Mouse (Mus musculus) embryonic facial prominence, embryonic 12.5 days (tissue): ENCODE data around the gene Gm9507. TPM values are rescaled to one million over a fixed set of nuclear protein-coding genes. Genes with fewer than 3 reads are reported as not detected.
"Not testable (repeated sequence)": the region's sequence is repeated elsewhere in the genome, so short reads cannot be mapped to it uniquely, and the experiment has no call there.

ENCODE experiments used
- ATAC-seq: fragments of 200-750 bp; cut with Nextera tagmentation; 2 replicates; pipeline ENCODE4 v1.8.0; 2017; ENCODE audit not compliant: insufficient number of reproducible peaks, insufficient read depth, low FRiP score, low TSS enrichment
- H3K27ac ChIP-seq: fragments of 300-500 bp; sonication (generic); 2 replicates; pipeline ENCODE4 v1.5.1; 2016; ENCODE audit warnings: mild to moderate bottlenecking
- H3K27me3 ChIP-seq: fragments of 300-500 bp; sonication (generic); 2 replicates; pipeline ENCODE4 v1.6.1; 2016; ENCODE audit warnings: mild to moderate bottlenecking, moderate library complexity
- H3K36me3 ChIP-seq: fragments of 300-500 bp; sonication (generic); 2 replicates; pipeline ENCODE4 v1.6.1; 2016; ENCODE audit warnings: mild to moderate bottlenecking
- H3K4me1 ChIP-seq: fragments of 300-500 bp; sonication (generic); 2 replicates; pipeline ENCODE4 v1.6.1; 2016
- H3K4me2 ChIP-seq: fragments of 300-500 bp; sonication (generic); replicated peaks from 2 replicates; pipeline ENCODE4 v1.6.1; 2016; ENCODE audit warnings: mild to moderate bottlenecking, moderate library complexity
- H3K4me3 ChIP-seq: fragments of 300-500 bp; sonication (generic); 2 replicates; pipeline ENCODE4 v1.5.1; 2016; ENCODE audit warnings: mild to moderate bottlenecking
- H3K9ac ChIP-seq: fragments of 300-500 bp; sonication (generic); 2 replicates; pipeline ENCODE4 v1.6.1; 2016; ENCODE audit warnings: mild to moderate bottlenecking, moderate library complexity
- H3K9me3 ChIP-seq: fragments of 300-500 bp; sonication (generic); 2 replicates; pipeline ENCODE4 v1.6.1; 2016; ENCODE audit warnings: mild to moderate bottlenecking, moderate library complexity
- whole genome bisulfite sequencing: fragments of 180-500 bp; shearing (Covaris S2); methylation state at CpG from one replicate; pipeline ENCODE4 v1.1.7; 2016; 5-methylcytosine and 5-hydroxymethylcytosine counted together
- polyA plus RNA-seq: library from polyadenylated mRNA; unstranded; fragments of >200 nt; fragmentation: Nextera tagmentation; extraction: Ambion mirVana; gene quantifications from 2 replicates; pipeline ENCODE4 v1.2.1, GENCODE M21; 2016

Gene Gm9507
- polyA plus RNA-seq, 1 experiment from 2014 or later, result not detected

DNA sequence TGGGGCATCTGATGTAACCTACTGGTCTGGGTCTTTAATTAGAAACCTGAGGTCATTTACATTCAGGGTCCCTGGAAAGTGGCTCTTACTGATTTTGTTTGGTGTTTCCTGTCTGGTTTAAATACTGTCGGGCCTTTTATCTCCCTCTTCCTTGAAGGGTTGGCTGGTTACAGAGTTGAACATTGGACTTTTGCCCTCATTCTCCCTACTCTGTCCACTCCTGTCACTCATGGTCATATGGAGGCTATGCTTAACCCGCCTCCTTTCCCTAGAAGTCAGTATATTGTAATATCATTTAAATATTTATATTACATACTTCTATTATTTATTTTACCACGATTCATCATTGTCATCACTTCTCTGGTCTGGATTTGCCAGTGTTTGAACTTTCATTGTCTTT lies 7.5 kb downstream of the Gm9507 start:
- Histone ChIP-seq H3K9ac (no peak overlapping the region), H3K4me1 (no peaks in the 10 kb centered on the region), H3K4me3 (no peak overlapping the region), H3K27me3 (no peaks in the 10 kb centered on the region), H3K4me2 (no peak overlapping the region), H3K27ac (no peak overlapping the region), H3K9me3 (no peaks in the 10 kb centered on the region; the same call in 1 of the 2 replicates), H3K36me3 (no peaks in the 10 kb centered on the region)
- ATAC-seq, result no peak
- WGBS, result 75% methylated on average over 3 of the region's 3 CpGs

DNA sequence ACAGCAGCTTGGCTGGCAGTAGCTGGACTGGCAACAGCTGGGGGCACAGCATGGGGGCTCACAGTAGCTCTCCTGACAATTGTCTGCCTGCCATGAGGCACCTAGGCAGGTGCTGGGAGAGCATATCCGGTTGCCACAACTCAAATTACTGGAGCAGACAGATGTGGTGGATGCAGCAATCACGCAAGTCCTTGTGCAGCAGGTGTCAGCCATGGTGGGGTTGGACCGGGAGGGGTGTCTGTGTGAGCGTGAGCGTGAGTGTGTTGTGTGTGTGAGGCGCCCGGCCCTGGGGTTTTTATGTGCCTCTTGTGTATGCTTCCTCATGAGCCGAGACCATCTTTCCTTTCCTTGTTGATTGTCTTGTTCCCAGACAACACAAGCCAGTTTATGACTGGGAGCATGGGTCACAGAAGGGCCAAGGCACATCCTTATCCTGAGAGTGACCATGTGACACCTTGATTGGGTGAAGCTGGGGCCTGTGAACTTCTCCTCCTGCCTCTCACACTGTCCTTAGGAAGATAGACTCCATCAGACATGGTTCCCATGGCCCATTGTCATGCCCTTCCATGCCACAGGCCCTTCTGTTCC lies 12.6 kb downstream of the Gm9507 start, which contains the start of gene Gm19668:
Gene Gm19668 (minus strand): TSS at position 213 of the 588 bp plus-strand sequence.
- Histone ChIP-seq H3K4me3 (no peak within 1 kb of the TSS), H3K4me2 (no peak within 1 kb of the TSS), H3K27me3 (no peaks in the 10 kb centered on the region), H3K9ac (no peak within 1 kb of the TSS), H3K4me1 (no peaks in the 10 kb centered on the region; the same call in 1 of the 2 replicates), H3K9me3 (no peaks in the 10 kb centered on the region), H3K36me3 (no peaks in the 10 kb centered on the region), H3K27ac (no peak within 1 kb of the TSS)
- ATAC-seq, result no peak
- 63% methylated on average over 8 of the region's 8 CpGs for WGBS

DNA sequence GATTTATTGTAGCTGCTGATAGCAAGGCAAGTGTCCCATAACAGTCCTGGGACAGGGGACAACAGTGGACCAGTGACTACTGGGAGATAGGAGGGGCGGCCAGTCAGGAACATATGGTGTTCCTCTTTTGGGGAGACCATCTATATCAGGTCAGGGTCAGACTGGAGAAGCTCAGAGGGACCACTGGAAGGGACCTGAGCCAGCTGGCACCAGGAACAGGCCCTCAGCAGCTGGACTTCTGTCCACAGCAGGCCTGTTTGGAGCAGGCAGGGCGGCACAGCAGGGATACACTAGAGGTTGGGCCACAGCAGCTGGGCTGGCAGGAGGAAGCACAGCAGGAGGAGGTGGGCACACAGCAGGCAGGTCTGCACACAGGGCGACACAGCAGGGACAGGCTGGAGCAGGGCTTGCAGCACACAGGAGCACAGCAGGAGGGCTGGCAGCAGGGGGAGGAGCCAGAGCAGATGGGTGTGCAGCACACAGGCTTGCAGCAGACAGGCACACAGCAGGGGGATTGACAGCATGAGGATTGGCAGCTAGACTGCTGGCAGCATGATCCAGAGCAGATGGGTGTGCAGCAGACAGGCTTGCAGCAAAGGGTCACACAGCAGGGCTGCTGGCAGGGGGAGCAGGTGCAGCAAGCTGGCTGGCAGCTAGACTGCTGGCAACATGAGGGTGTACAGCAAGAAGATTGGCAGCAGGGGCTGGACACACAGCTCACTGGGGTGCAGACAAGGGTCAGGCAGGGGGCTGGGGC lies 13.3 kb downstream of the Gm9507 start:
- ATAC-seq, H3K4me1 ChIP-seq, H3K27me3 ChIP-seq, H3K9me3 ChIP-seq, H3K4me3 ChIP-seq, H3K36me3 ChIP-seq, H3K4me2 ChIP-seq, H3K27ac ChIP-seq, H3K9ac ChIP-seq: not testable (repeated sequence)
- WGBS, result 40% methylated on average over 3 of the region's 3 CpGs

DNA sequence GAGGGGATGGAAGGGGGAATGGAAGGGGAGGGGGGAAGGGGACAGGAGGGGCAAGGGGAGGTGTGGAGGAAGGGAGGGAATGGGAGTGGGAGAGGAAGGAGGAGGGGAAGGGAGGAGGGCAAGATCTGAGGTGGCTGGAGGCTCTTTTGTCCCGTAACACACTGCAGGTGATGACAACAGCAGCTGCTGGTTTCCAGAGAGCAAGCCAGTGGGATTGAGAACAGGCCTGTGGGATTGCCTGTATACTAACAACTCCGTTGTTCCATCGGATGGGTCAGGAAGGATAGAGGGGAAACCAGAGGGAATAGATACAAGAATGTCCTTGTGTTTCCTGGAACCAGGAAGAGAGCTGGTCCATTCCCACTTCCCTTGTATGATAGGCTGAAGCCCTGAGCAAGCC lies 14.0 kb downstream of the Gm9507 start:
- ATAC-seq, result no peak
- H3K36me3 ChIP-seq, result no peaks in the 10 kb centered on the region
- 10% methylated on average over 3 of the region's 3 CpGs for WGBS
- no peaks in the 10 kb centered on the region; the same call in 1 of the 2 replicates for H3K4me1 ChIP-seq
- H3K9me3 ChIP-seq, result no peaks in the 10 kb centered on the region
- no peak overlapping the region for H3K9ac ChIP-seq
- H3K4me3 ChIP-seq, result no peak overlapping the region
- H3K27ac ChIP-seq, result no peak overlapping the region
- no peak overlapping the region for H3K4me2 ChIP-seq
- H3K27me3 ChIP-seq, result no peaks in the 10 kb centered on the region

DNA sequence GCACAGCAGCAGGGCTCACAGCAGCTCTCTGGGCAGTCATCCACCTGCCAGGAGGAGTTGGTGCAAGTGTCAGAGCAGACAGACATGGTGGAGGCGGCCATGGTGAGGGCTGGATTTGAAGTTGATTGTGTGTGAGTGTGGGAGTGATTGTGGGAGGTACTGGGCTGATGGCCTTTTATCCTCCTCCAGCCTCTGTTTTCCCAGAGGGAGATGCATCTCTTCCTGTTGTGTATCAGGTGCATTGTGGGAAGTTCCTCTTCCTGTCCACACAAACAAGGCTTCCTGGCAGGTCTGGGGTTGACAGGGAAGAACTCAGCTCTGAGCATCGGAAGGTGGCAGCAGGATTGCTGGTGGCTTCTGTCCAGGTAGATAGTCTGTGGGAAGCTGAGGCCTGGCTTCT lies 16.7 kb downstream of the Gm9507 start, which contains the start of gene Gm9639:
Gene Gm9639 (minus strand): TSS at position 101 of the 400 bp plus-strand sequence.
- no peaks in the 10 kb centered on the region for H3K36me3 ChIP-seq
- no peak within 1 kb of the TSS for H3K27ac ChIP-seq
- no peak within 1 kb of the TSS for H3K4me3 ChIP-seq
- ATAC-seq, result no peak
- no peaks in the 10 kb centered on the region for H3K27me3 ChIP-seq
- 44% methylated on average over 2 of the region's 2 CpGs for WGBS
- H3K9ac ChIP-seq, result no peak within 1 kb of the TSS
- H3K4me1 ChIP-seq, result no peaks in the 10 kb centered on the region; the same call in 1 of the 2 replicates
- H3K4me2 ChIP-seq, result no peak within 1 kb of the TSS
- H3K9me3 ChIP-seq, result no peaks in the 10 kb centered on the region

DNA sequence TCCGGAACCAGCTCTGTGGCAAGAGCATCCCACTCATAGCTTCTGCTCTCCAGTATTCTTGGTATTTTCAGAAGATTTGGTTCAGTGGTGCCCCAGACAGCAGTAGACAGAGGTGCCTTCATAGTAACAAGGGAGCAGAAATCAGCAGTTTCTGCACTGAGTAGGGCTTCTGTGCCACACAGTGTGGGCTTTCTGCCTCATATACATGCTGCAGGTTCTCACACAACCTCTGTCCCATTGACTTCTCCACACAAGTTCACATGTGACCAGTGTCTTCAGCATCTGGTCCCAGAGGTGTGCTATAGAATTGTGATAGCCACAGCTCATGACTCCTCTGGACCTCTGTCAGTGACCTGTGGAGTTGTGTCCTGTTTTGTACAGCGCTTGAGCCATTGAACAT lies 23.0 kb downstream of the Gm9507 start:
- H3K4me1 ChIP-seq, result no peaks in the 10 kb centered on the region
- H3K9me3 ChIP-seq, result no peaks in the 10 kb centered on the region
- H3K9ac ChIP-seq, result no peak overlapping the region
- no peak overlapping the region for H3K27ac ChIP-seq
- no peaks in the 10 kb centered on the region for H3K27me3 ChIP-seq
- WGBS, result 83% methylated on average over 2 of the region's 2 CpGs
- no peaks in the 10 kb centered on the region for H3K36me3 ChIP-seq
- no peak for ATAC-seq
- H3K4me3 ChIP-seq, result no peak overlapping the region
- no peak overlapping the region for H3K4me2 ChIP-seq

DNA sequence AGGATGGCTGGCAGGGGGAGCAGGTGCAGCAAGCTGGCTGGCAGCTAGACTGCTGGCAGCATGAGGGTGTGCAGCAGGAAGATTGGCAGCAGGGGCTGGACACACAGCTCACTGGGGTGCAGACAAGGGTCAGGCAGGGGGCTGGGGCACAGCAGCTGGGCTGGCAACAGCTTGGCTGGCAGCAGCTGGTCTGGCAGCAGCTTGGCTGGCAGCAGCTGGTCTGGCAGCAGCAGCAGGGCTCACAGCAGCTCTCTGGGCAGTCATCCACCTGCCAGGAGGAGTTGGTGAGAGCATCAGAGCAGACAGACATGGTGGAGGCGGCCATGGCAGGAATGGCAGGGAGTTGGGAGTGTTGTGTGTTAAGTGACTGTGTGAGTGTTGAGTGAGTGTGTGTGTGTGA lies 23.8 kb downstream of the Gm9507 start, which contains the start of gene Gm7137:
Gene Gm7137 (minus strand): TSS at position 325 of the 400 bp plus-strand sequence.
- not testable (repeated sequence) for H3K27ac ChIP-seq, H3K27me3 ChIP-seq, H3K4me2 ChIP-seq, H3K4me1 ChIP-seq, ATAC-seq, H3K4me3 ChIP-seq, H3K9ac ChIP-seq, H3K36me3 ChIP-seq, H3K9me3 ChIP-seq
- WGBS, result 40% methylated on average over 1 of the region's 1 CpGs

DNA sequence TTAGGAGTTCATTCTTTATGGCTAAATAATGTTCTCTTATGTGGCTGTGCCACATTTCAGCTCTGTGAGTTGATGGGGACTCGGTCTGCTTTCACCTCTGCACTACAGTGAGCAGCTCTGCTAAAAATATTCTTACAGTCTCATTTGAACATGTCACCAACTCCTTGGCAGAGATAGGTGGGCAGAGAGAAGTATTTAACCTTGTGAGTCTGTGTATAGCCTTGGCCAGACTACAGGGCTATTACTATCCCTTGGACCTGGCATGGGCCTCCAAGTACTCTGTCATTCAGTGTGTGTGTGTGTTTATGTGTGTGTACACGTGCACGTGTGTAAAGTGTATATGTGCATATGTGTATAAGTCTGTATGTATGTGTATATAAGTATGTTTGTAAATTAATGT lies 28.2 kb downstream of the Gm9507 start:
- H3K9me3 ChIP-seq, H3K36me3 ChIP-seq, H3K27me3 ChIP-seq, H3K4me1 ChIP-seq, H3K4me3 ChIP-seq, H3K4me2 ChIP-seq, ATAC-seq, H3K27ac ChIP-seq, H3K9ac ChIP-seq: not testable (repeated sequence)
- 94% methylated on average over 3 of the region's 3 CpGs for WGBS

DNA sequence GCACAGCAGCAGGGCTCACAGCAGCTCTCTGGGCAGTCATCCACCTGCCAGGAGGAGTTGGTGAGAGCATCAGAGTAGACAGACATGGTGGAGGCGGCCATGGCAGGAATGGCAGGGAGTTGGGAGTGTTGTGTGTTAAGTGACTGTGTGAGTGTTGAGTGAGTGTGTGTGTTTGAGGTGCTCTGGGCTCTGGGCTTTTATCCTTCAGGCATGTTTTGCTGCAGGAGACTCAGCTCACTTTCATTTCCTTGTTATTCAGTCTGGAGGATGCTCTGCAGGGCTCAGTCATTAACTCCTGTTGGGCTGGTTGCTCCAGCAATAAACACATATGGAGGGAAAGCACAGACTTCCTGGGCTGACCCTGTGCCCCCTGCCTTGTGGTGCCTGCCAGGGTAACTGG lies 29.2 kb downstream of the Gm9507 start, which contains the start of gene Gm3250:
Gene Gm3250 (minus strand): TSS at position 101 of the 400 bp plus-strand sequence.
- not testable (repeated sequence) for H3K9me3 ChIP-seq, H3K4me1 ChIP-seq, H3K36me3 ChIP-seq, ATAC-seq, H3K4me2 ChIP-seq, H3K27ac ChIP-seq, H3K9ac ChIP-seq, H3K4me3 ChIP-seq, H3K27me3 ChIP-seq
- WGBS, result 43% methylated on average over 1 of the region's 1 CpGs

DNA sequence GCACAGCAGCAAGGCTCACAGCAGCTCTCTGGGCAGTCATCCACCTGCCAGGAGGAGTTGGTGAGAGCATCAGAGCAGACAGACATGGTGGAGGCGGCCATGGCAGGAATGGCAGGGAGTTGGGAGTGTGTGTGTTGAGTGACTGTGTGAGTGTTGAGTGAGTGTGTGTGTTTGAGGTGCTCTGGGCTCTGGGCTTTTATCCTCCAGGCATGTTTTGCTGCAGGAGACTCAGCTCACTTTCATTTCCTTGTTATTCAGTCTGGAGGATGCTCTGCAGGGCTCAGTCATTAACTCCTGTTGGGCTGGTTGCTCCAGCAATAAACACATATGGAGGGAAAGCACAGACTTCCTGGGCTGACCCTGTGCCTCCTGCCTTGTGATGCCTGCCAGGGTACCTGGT lies 34.8 kb downstream of the Gm9507 start, which contains the start of gene Gm7138:
Gene Gm7138 (minus strand): TSS at position 101 of the 400 bp plus-strand sequence.
- H3K27ac ChIP-seq, H3K27me3 ChIP-seq, ATAC-seq, H3K4me3 ChIP-seq, H3K36me3 ChIP-seq, H3K4me1 ChIP-seq, H3K4me2 ChIP-seq, H3K9ac ChIP-seq, H3K9me3 ChIP-seq: not testable (repeated sequence)
- 67% methylated on average over 1 of the region's 1 CpGs for WGBS

DNA sequence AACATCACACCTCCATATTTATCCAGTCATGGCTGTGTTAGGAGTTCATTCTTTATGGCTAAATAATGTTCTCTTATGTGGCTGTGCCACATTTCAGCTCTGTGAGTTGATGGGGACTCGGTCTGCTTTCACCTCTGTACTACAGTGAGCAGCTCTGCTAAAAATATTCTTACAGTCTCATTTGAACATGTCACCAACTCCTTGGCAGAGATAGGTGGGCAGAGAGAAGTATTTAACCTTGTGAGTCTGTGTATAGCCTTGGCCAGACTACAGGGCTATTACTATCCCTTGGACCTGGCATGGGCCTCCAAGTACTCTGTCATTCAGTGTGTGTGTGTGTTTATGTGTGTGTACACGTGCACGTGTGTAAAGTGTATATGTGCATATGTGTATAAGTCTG lies 39.5 kb downstream of the Gm9507 start:
- H3K4me2 ChIP-seq, H3K27me3 ChIP-seq, H3K36me3 ChIP-seq, H3K9me3 ChIP-seq, H3K4me3 ChIP-seq, ATAC-seq, H3K9ac ChIP-seq, H3K4me1 ChIP-seq, H3K27ac ChIP-seq: not testable (repeated sequence)
- 100% methylated on average over 2 of the region's 3 CpGs for WGBS

DNA sequence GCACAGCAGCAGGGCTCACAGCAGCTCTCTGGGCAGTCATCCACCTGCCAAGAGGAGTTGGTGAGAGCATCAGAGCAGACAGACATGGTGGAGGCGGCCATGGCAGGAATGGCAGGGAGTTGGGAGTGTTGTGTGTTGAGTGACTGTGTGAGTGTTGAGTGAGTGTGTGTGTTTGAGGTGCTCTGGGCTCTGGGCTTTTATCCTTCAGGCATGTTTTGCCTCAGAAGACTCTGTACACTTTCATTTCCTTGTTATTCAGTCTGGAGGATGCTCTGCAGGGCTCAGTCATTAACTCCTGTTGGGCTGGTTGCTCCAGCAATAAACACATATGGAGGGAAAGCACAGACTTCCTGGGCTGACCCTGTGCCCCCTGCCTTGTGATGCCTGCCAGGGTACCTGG lies 40.4 kb downstream of the Gm9507 start, which contains the start of gene Gm3238:
Gene Gm3238 (minus strand): TSS at position 101 of the 400 bp plus-strand sequence.
- ATAC-seq, H3K27ac ChIP-seq, H3K4me2 ChIP-seq, H3K4me3 ChIP-seq, H3K9ac ChIP-seq, H3K36me3 ChIP-seq, H3K27me3 ChIP-seq, H3K4me1 ChIP-seq, H3K9me3 ChIP-seq: not testable (repeated sequence)
- 67% methylated on average over 1 of the region's 1 CpGs for WGBS
